Mouse (Mus musculus) frontal cortex, adult (tissue): ENCODE measurements around the gene Ugdh.

Experiments used
- ATAC-seq: cut with Nextera tagmentation; 2 replicates; pipeline ENCODE4 v1.9.2; 2017; ENCODE audit warnings: mild to moderate bottlenecking, moderate library complexity, mixed read lengths; ENCODE audit not compliant: low TSS enrichment

Ugdh gene

GRCm38 (mm10) chr5:65429441-65429840 lies 6.3 kb downstream of the Ugdh start:
- no peak for ATAC-seq

GRCm38 (mm10) chr5:65428321-65428720 lies 7.4 kb downstream of the Ugdh start:
- ATAC-seq, result no peak

GRCm38 (mm10) chr5:65425251-65425650 lies 10.5 kb downstream of the Ugdh start:
- ATAC-seq, result no peak

GRCm38 (mm10) chr5:65424215-65424614 lies 11.5 kb downstream of the Ugdh start:
- no peak for ATAC-seq

GRCm38 (mm10) chr5:65422803-65423202 lies 12.9 kb downstream of the Ugdh start:
- no peak for ATAC-seq

- no peak for ATAC-seq
Measured at GRCm38 (mm10) chr5:65420822-65421221, 14.9 kb downstream of the Ugdh start.

- ATAC-seq, result no peak
Measured at GRCm38 (mm10) chr5:65419136-65419535, 16.6 kb downstream of the Ugdh start.

- ATAC-seq, result peak; percentile 80
Measured at GRCm38 (mm10) chr5:65415653-65416458, 19.9 kb downstream of the Ugdh start.

- peak; percentile 56 for ATAC-seq
Measured at GRCm38 (mm10) chr5:65407989-65408388, 27.8 kb downstream of the Ugdh start.

GRCm38 (mm10) chr5:65401251-65401994 lies 34.3 kb downstream of the Ugdh start:
- peak; percentile 97 for ATAC-seq

- no peak for ATAC-seq
Measured at GRCm38 (mm10) chr5:65394425-65394824, 41.3 kb downstream of the Ugdh start.

- ATAC-seq, result no peak
Measured at GRCm38 (mm10) chr5:65391753-65392152, 44.0 kb downstream of the Ugdh start.

GRCm38 (mm10) chr5:65390648-65391644 lies 44.8 kb downstream of the Ugdh start, which contains the start of the genes Rpl9 and Lias:
Gene Rpl9 (minus strand): TSS chr5:65391444.
Gene Lias (plus strand): TSS chr5:65391497.
- peak; percentile 98 for ATAC-seq

GRCm38 (mm10) chr5:65387008-65387867 lies 48.5 kb downstream of the Ugdh start:
- ATAC-seq, result no peak

GRCm38 (mm10) chr5:65385704-65386103 lies 50.0 kb downstream of the Ugdh start:
- peak; percentile 87 for ATAC-seq

GRCm38 (mm10) chr5:65374746-65375145 lies 61.0 kb downstream of the Ugdh start:
- ATAC-seq, result no peak

- ATAC-seq, result no peak
Measured at GRCm38 (mm10) chr5:65371551-65371950, 64.2 kb downstream of the Ugdh start.

GRCm38 (mm10) chr5:65367837-65368236 lies 67.9 kb downstream of the Ugdh start:
- ATAC-seq, result no peak
